ENCODE assay signal across 11 mouse cellular contexts in the genomic region with DNA sequence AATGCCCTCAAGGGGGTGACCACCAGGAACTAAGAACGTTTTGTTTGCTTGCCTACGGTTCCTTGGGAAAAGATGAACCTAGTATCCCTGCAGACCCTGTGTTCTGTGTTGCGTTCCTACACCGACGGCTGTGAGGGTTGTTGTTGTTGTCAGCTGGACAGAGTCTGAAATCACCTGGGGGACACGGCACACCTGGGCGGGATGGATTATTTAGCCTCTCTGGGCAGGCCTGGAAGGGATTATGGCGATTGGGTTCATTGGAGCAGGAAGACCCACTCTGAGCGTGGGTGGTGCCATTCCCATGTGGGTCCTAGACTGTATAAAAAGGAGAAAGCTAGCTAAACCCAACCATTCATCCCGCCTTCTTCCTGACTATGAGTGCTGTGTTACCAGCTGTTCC. TPM values are rescaled to one million over a fixed set of nuclear protein-coding genes. Genes with fewer than 3 reads are reported as not detected.
DNase-seq lines count a peak whose midpoint lies in the region; ATAC-seq and TF ChIP-seq lines count a peak whose summit lies in the region.
"Had no signal": no experiment of that assay in that cellular context is flagged by ENCODE, and none has a peak within 500 bp of the region (broad histone marks: within the 10 kb centered on the region; RNA-seq: fewer than 3 reads in every experiment).

No protein-coding gene starts in this region.

- TF ChIP-seq EP300 in lung, postnatal 0 days (IDR thresholded peaks at IDR 0.05): no peak

- H3K27ac ChIP-seq in heart, embryonic 11.5 days (ENCODE audit: low read depth, low read length): no peak overlapping the region
- H3K27ac ChIP-seq in lung, postnatal 0 days (ENCODE audit: low read length): no peak overlapping the region
- no peak overlapping the region for H3K27ac ChIP-seq in kidney, embryonic 14.5 days (ENCODE audit: low read depth, low read length)

- DNase-seq in heart, postnatal 4 days: no peak
- DNase-seq in lung, postnatal 0 days (ENCODE audit: low spot score): no peak
- DNase-seq in lung, adult 18-20 months: no peak
- DNase-seq in gastrocnemius, postnatal 10 days: no peak
- DNase-seq in ovary, adult 18-20 months (ENCODE audit: low spot score): no peak
- DNase-seq: right cerebral cortex, adult 18-20 months had no signal

- peaks cover 20% of the 10 kb centered on the region for H3K36me3 ChIP-seq in heart, embryonic 11.5 days (ENCODE audit: control insufficient read depth, insufficient read depth, low read length)
- H3K36me3 ChIP-seq in lung, postnatal 0 days (ENCODE audit: insufficient read depth, low read length): peaks cover 17% of the 10 kb centered on the region; the same call in 1 of the 2 replicates
- H3K36me3 ChIP-seq in kidney, embryonic 14.5 days (ENCODE audit: control insufficient read depth, insufficient read depth, low read length): peaks cover 37% of the 10 kb centered on the region
- H3K36me3 ChIP-seq in myocyte (ENCODE audit: control insufficient read depth, insufficient read depth): peaks cover 15% of the 10 kb centered on the region

- 83% methylated on average over 10 of the region's 10 CpGs for WGBS in heart, embryonic 11.5 days (ENCODE audit: insufficient replicate concordance)
- 70% methylated on average over 10 of the region's 10 CpGs for WGBS in lung, postnatal 0 days
- WGBS in kidney, embryonic 14.5 days: 69% methylated on average over 10 of the region's 10 CpGs

- TF ChIP-seq POLR2A in myocyte (IDR thresholded peaks at IDR 0.05; ENCODE audit: insufficient read length, low read depth): no peak

- H3K79me2 ChIP-seq in myocyte (ENCODE audit: control insufficient read depth, insufficient read depth): no peaks in the 10 kb centered on the region

- no peak for TF ChIP-seq CTCF in lung, postnatal 0 days (IDR thresholded peaks at IDR 0.05)

- no peak for ATAC-seq in heart, embryonic 11.5 days (replicated peaks; ENCODE audit: insufficient number of reproducible peaks, low FRiP score, low TSS enrichment)
- ATAC-seq in lung, postnatal 0 days: no peak
- ATAC-seq in kidney, embryonic 14.5 days (ENCODE audit: low FRiP score, low TSS enrichment): no peak

- no peak overlapping the region for H3K4me3 ChIP-seq in heart, embryonic 11.5 days (ENCODE audit: low read depth, low read length)
- peak overlapping the region; percentile 58; the same call in 1 of the 2 replicates for H3K4me3 ChIP-seq in lung, postnatal 0 days (ENCODE audit: low read depth, low read length)
- peak overlapping the region; percentile 61 for H3K4me3 ChIP-seq in kidney, embryonic 14.5 days (ENCODE audit: low read length)
- no peak overlapping the region for H3K4me3 ChIP-seq in myocyte

- H3K27me3 ChIP-seq in heart, embryonic 11.5 days (ENCODE audit: control insufficient read depth, insufficient read depth, low read length): no peaks in the 10 kb centered on the region
- H3K27me3 ChIP-seq in lung, postnatal 0 days (replicated peaks; ENCODE audit: insufficient read depth, low read length): no peaks in the 10 kb centered on the region
- no peaks in the 10 kb centered on the region for H3K27me3 ChIP-seq in kidney, embryonic 14.5 days (ENCODE audit: control insufficient read depth, insufficient read depth, low read length)
- no peaks in the 10 kb centered on the region for H3K27me3 ChIP-seq in myocyte (ENCODE audit: control insufficient read depth, insufficient read depth, insufficient read length)

- H3K4me1 ChIP-seq in heart, embryonic 11.5 days (ENCODE audit: control insufficient read depth, insufficient read depth, low read length): peaks cover 13% of the 10 kb centered on the region
- peaks cover 7% of the 10 kb centered on the region; the same call in 1 of the 2 replicates for H3K4me1 ChIP-seq in lung, postnatal 0 days (ENCODE audit: insufficient read depth, low read depth, low read length)
- peaks cover 6% of the 10 kb centered on the region; the same call in 1 of the 2 replicates for H3K4me1 ChIP-seq in kidney, embryonic 14.5 days (ENCODE audit: control insufficient read depth, insufficient read depth, low read length)

- no peak overlapping the region for H3ac ChIP-seq in myocyte (ENCODE audit: control insufficient read depth, insufficient read length)

- no peaks in the 10 kb centered on the region for H3K9me3 ChIP-seq in heart, embryonic 11.5 days (replicated peaks; ENCODE audit: control insufficient read depth, low read length)
- no peaks in the 10 kb centered on the region for H3K9me3 ChIP-seq in lung, postnatal 0 days (ENCODE audit: low read length)
- H3K9me3 ChIP-seq in kidney, embryonic 14.5 days (ENCODE audit: control insufficient read depth, low read length): no peaks in the 10 kb centered on the region

- peak overlapping the region; percentile 70; the same call in 1 of the 2 replicates for H3K4me2 ChIP-seq in heart, embryonic 11.5 days
- peak overlapping the region; percentile 86 for H3K4me2 ChIP-seq in lung, postnatal 0 days (replicated peaks; ENCODE audit: low read depth, low read length)
- H3K4me2 ChIP-seq in kidney, embryonic 14.5 days (replicated peaks; ENCODE audit: low read depth, low read length): peak overlapping the region; percentile 83
- H3K4me2 ChIP-seq in myocyte (ENCODE audit: low read depth): peak overlapping the region; percentile 87

- no peak overlapping the region for H3K9ac ChIP-seq in heart, embryonic 11.5 days (ENCODE audit: low read depth, low read length)
- no peak overlapping the region for H3K9ac ChIP-seq in lung, postnatal 0 days (replicated peaks; ENCODE audit: low read depth)
- 0 out of 2 replicates have a peak overlapping the region, but pooled peaks have one; percentile 1 for H3K9ac ChIP-seq in kidney, embryonic 14.5 days (ENCODE audit: low read depth, low read length)

TF ChIP-seq in myocyte, 11 proteins besides CTCF, POLR2A, EP300 and RAD21:
- TF ChIP-seq REST (IDR thresholded peaks at IDR 0.05; ENCODE audit: insufficient read depth, insufficient read length) (no peak), CEBPB (IDR thresholded peaks at IDR 0.05; ENCODE audit: insufficient read depth, poor library complexity, severe bottlenecking) (no peak), MAX (IDR thresholded peaks at IDR 0.05; ENCODE audit: low read depth) (no peak)

RNA-seq across cellular contexts. Expression of gene A730061H03Rik, which starts 1.7 kb away (rescaled TPM):
- polyA plus RNA-seq in heart, embryonic 11.5 days (2014; fragmentation: Nextera tagmentation; extraction: Ambion mirVana): 1.0 and 1.3 TPM in 2 replicates
- not detected for total RNA-seq in heart, postnatal 4 days (2021)
- polyA plus RNA-seq in lung, postnatal 0 days (2015; fragmentation: Nextera tagmentation; extraction: Ambion mirVana): 1.8 and 2.3 TPM in 2 replicates
- 0.66 and 1.5 TPM in 2 replicates for polyA plus RNA-seq in kidney, embryonic 14.5 days (2014; fragmentation: Nextera tagmentation; extraction: Ambion mirVana)
- polyA plus RNA-seq in myocyte (2012; fragmentation: generic; extraction: Trizol): 0.48 TPM
- total RNA-seq in gastrocnemius, postnatal 10 days (2021): not detected
- total RNA-seq: gastrocnemius, adult 8-10 months had no signal
- polyA plus RNA-seq: embryonic facial prominence, embryonic 11.5 days had no signal

RNA-seq across cellular contexts. Expression of gene Dcaf11, which starts 2.1 kb away (rescaled TPM):
- polyA plus RNA-seq in heart, embryonic 11.5 days (2014; fragmentation: Nextera tagmentation; extraction: Ambion mirVana): 61.3 and 71.1 TPM in 2 replicates
- total RNA-seq in heart, postnatal 4 days (2021): 10 to 100 TPM; 60.8 to 63.0 TPM
- polyA plus RNA-seq in lung, postnatal 0 days (2015; fragmentation: Nextera tagmentation; extraction: Ambion mirVana): 93.4 and 95.3 TPM in 2 replicates
- polyA plus RNA-seq in kidney, embryonic 14.5 days (2014; fragmentation: Nextera tagmentation; extraction: Ambion mirVana): 62.9 and 90.2 TPM in 2 replicates
- polyA plus RNA-seq in myocyte (2012; fragmentation: generic; extraction: Trizol): 38.7 TPM
- 10 to 100 TPM; 61.1 to 61.2 TPM for total RNA-seq in gastrocnemius, postnatal 10 days (2021)

RNA-seq across cellular contexts. Expression of gene Fitm1, which starts 13.6 kb away (rescaled TPM):
- polyA plus RNA-seq in heart, embryonic 11.5 days (2014; fragmentation: Nextera tagmentation; extraction: Ambion mirVana): 107 and 108 TPM in 2 replicates
- 100 to 1,000 TPM; 122 to 152 TPM for total RNA-seq in heart, postnatal 4 days (2021)
- polyA plus RNA-seq in lung, postnatal 0 days (2015; fragmentation: Nextera tagmentation; extraction: Ambion mirVana): 1.3 and 1.5 TPM in 2 replicates
- 0.96 and 1.0 TPM in 2 replicates for polyA plus RNA-seq in kidney, embryonic 14.5 days (2014; fragmentation: Nextera tagmentation; extraction: Ambion mirVana)
- 12.8 TPM for polyA plus RNA-seq in myocyte (2012; fragmentation: generic; extraction: Trizol)
- 100 to 1,000 TPM; 403 to 446 TPM for total RNA-seq in gastrocnemius, postnatal 10 days (2021)

RNA-seq across cellular contexts. Expression of gene Psme1, which starts 16.1 kb away (rescaled TPM):
- 223 and 235 TPM in 2 replicates for polyA plus RNA-seq in heart, embryonic 11.5 days (2014; fragmentation: Nextera tagmentation; extraction: Ambion mirVana)
- 100 to 1,000 TPM; 232 to 244 TPM for total RNA-seq in heart, postnatal 4 days (2021)
- polyA plus RNA-seq in lung, postnatal 0 days (2015; fragmentation: Nextera tagmentation; extraction: Ambion mirVana): 215 and 219 TPM in 2 replicates
- polyA plus RNA-seq in kidney, embryonic 14.5 days (2014; fragmentation: Nextera tagmentation; extraction: Ambion mirVana): 131 and 142 TPM in 2 replicates
- polyA plus RNA-seq in myocyte (2012; fragmentation: generic; extraction: Trizol): 81.7 TPM
- total RNA-seq in gastrocnemius, postnatal 10 days (2021): 10 to 100 TPM; 56.3 to 58.7 TPM

RNA-seq across cellular contexts. Expression of gene Pck2, which starts 21.8 kb away (rescaled TPM):
- polyA plus RNA-seq in heart, embryonic 11.5 days (2014; fragmentation: Nextera tagmentation; extraction: Ambion mirVana): 28.0 and 33.0 TPM in 2 replicates
- 10 to 100 TPM; 19.7 to 21.5 TPM for total RNA-seq in heart, postnatal 4 days (2021)
- polyA plus RNA-seq in lung, postnatal 0 days (2015; fragmentation: Nextera tagmentation; extraction: Ambion mirVana): 37.4 and 37.6 TPM in 2 replicates
- polyA plus RNA-seq in kidney, embryonic 14.5 days (2014; fragmentation: Nextera tagmentation; extraction: Ambion mirVana): 25.0 and 37.1 TPM in 2 replicates
- polyA plus RNA-seq in myocyte (2012; fragmentation: generic; extraction: Trizol): 252 TPM
- 10 to 100 TPM; 15.0 to 21.4 TPM for total RNA-seq in gastrocnemius, postnatal 10 days (2021)

Comparison
In these comparisons a context has a peak if more than half of its experiments do, and no peak if none do; other contexts are left out.
1. H3K4me3 ChIP-seq: peak in lung, postnatal 0 days (single experiment) and kidney, embryonic 14.5 days (single experiment); none in heart, embryonic 11.5 days (single experiment) and myocyte (single experiment).
2. Peak in every context shown above with its lines, with median percentiles within 50 percentile points of each other: H3K4me2 ChIP-seq.